Mouse (Mus musculus): ENCODE data around the gene Strbp. TPM values are rescaled to one million over a fixed set of nuclear protein-coding genes. Genes with fewer than 3 reads are reported as not detected.

Strbp gene
- total RNA-seq, 1 experiment: 37.3 TPM

DNA sequence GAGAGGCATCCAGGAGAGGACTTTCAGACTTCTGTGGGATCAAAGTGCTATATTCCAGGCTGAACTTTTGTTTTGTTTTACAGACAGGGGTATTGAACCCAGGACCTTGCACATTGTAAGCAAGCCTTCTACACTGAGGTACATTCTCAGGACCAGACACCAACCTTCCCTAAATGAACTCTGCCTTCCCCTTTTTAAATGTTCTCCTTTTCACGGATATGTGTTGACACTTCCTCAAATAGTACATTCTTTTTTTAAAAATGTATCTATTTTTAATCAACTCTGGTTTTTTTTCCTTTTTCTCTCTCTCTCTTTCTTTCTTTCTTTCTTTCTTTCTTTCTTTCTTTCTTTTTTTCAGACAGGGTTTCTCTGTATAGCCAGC, 32.1 kb upstream of the Strbp start:
- no peak for DNase-seq (ENCODE audit: low read depth, low spot score)
- Histone ChIP-seq H3K9me3 (ENCODE audit: control insufficient read depth, insufficient read depth, low read depth, low read length) (no peaks in the 10 kb centered on the region), H3K27ac (ENCODE audit: insufficient read depth, low read depth, low read length, poor library complexity, severe bottlenecking) (no peak overlapping the region), H3K36me3 (ENCODE audit: control insufficient read depth, insufficient read depth, low read length, poor library complexity, severe bottlenecking) (no peaks in the 10 kb centered on the region), H3K9ac (ENCODE audit: insufficient read depth, low read depth, low read length, poor library complexity, severe bottlenecking) (no peak overlapping the region), H3K4me1 (ENCODE audit: control insufficient read depth in 2 of 2, insufficient read depth in 2 of 2, low read length in 2 of 2, poor library complexity in 1 of 2) (peaks cover 0 to 4% of the 10 kb centered on the region in 2 experiments; a peak in 1 of 4 replicates), H3K4me3 (ENCODE audit: insufficient read depth in 1 of 2, low read depth in 1 of 2, low read length in 2 of 2, poor library complexity in 1 of 2, severe bottlenecking in 1 of 2) (no peak overlapping the region)
- in situ Hi-C loops (cut with MboI; ENCODE audit: low sequenced_read_pairs in 2 of 2, unreplicated experiment in 2 of 2): no loop called here
- TF ChIP-seq ZNF384 (IDR thresholded peaks at IDR 0.05; ENCODE audit: low read depth, low read length) (no peak), CHD2 (IDR thresholded peaks at IDR 0.05; ENCODE audit: low read depth, low read length) (no peak), HCFC1 (IDR thresholded peaks at IDR 0.05; ENCODE audit: borderline replicate concordance, insufficient read depth, low read length) (no peak), ZC3H11A (IDR thresholded peaks at IDR 0.05; ENCODE audit: borderline replicate concordance, low read depth, low read length) (no peak), MAFK (IDR thresholded peaks at IDR 0.05; ENCODE audit: insufficient read depth, low read depth, low read length) (no peak)

DNA sequence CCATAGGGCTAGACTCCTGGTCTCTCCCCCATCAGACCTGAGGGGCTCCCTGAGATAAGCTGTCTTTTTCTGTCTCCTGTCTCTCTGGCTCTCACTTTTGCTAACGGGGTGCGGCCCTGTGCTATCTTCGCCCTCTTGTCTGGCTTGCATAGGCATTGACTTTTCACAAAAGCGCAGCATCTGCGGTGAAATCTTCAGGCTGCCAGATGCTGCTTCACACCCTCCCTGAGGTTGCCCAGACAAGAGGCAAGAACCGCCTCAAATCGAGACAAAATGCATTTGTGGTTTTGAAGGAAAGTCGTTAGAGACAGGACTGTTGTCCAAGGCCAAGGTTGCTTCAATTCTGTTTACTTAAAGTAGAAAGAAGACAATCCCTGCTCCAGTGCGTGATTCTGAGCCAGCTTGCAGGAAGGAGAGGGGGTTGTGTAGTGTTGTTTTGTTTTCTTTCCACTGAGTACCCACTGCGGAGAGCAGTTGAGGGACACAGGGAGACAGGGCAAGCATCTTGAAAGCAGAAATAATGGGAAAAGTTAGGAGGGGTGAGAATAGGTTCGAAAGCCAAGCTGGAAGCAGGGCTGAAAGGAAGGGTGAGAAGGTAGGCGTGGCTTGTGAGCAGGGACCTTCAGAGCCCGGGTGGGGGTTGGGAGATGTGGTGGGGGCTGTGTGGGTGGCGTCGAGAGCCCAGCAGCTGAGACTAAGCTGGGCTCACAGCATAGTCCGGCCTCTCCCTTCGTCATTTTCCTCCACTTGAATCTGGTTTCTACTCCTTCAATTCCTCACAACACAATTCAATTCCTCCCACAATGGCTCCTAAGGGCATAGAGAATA, 31.5 kb upstream of the Strbp start:
- no peak for DNase-seq (ENCODE audit: low read depth, low spot score)
- in situ Hi-C loops (cut with MboI; ENCODE audit: low sequenced_read_pairs in 2 of 2, unreplicated experiment in 2 of 2): no loop called here
- H3K27ac ChIP-seq (ENCODE audit: insufficient read depth, low read depth, low read length, poor library complexity, severe bottlenecking): no peak overlapping the region
- H3K9me3 ChIP-seq (ENCODE audit: control insufficient read depth, insufficient read depth, low read depth, low read length): no peaks in the 10 kb centered on the region
- H3K36me3 ChIP-seq (ENCODE audit: control insufficient read depth, insufficient read depth, low read length, poor library complexity, severe bottlenecking): no peaks in the 10 kb centered on the region
- TF ChIP-seq ZNF384 (IDR thresholded peaks at IDR 0.05; ENCODE audit: low read depth, low read length): no peak
- TF ChIP-seq ZC3H11A (IDR thresholded peaks at IDR 0.05; ENCODE audit: borderline replicate concordance, low read depth, low read length): no peak
- no peak for TF ChIP-seq CHD2 (IDR thresholded peaks at IDR 0.05; ENCODE audit: low read depth, low read length)
- no peak for TF ChIP-seq HCFC1 (IDR thresholded peaks at IDR 0.05; ENCODE audit: borderline replicate concordance, insufficient read depth, low read length)
- no peak for TF ChIP-seq MAFK (IDR thresholded peaks at IDR 0.05; ENCODE audit: insufficient read depth, low read depth, low read length)
- H3K4me1 ChIP-seq (ENCODE audit: control insufficient read depth in 2 of 2, insufficient read depth in 2 of 2, low read length in 2 of 2, poor library complexity in 1 of 2): peaks cover 0 to 4% of the 10 kb centered on the region in 2 experiments; a peak in 1 of 4 replicates
- no peak overlapping the region for H3K9ac ChIP-seq (ENCODE audit: insufficient read depth, low read depth, low read length, poor library complexity, severe bottlenecking)
- H3K4me3 ChIP-seq (ENCODE audit: insufficient read depth in 1 of 2, low read depth in 1 of 2, low read length in 2 of 2, poor library complexity in 1 of 2, severe bottlenecking in 1 of 2): peak overlapping the region in 1 of 2 experiments; percentile 41; a peak in 2 of 4 replicates

DNA sequence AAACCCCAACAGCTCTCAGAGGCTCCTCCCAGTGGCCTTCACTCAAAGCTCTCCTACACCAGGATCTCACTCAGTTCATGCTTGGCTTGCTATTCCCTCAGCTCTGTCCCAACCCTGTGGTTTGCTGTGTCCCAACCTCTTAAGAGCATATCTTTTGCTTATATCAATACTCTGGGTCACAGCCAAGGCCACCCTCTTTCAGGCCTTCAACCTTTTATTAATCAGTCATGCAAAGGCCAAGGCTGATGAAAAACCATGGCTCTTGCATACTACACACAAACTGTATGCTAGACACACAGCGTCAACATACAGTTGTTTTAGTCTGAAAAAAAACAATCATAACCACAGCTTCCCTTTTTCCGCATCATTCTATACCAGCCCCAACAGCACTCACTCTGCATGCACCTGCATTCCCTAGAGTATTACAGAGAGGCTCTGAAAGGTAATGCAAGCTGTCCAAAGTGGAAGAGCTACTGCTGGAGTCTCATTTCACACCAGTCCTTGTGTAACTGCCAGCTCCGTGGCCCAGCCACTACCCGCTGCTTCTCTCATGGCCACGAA, 27.7 kb upstream of the Strbp start:
- in situ Hi-C loops (cut with MboI; ENCODE audit: low sequenced_read_pairs in 2 of 2, unreplicated experiment in 2 of 2): no loop called here
- H3K36me3 ChIP-seq (ENCODE audit: control insufficient read depth, insufficient read depth, low read length, poor library complexity, severe bottlenecking): no peaks in the 10 kb centered on the region
- H3K27ac ChIP-seq (ENCODE audit: insufficient read depth, low read depth, low read length, poor library complexity, severe bottlenecking): no peak overlapping the region
- H3K4me3 ChIP-seq (ENCODE audit: insufficient read depth in 1 of 2, low read depth in 1 of 2, low read length in 2 of 2, poor library complexity in 1 of 2, severe bottlenecking in 1 of 2): no peak overlapping the region
- no peak for DNase-seq (ENCODE audit: low read depth, low spot score)
- peaks cover 0 to 4% of the 10 kb centered on the region in 2 experiments; a peak in 1 of 4 replicates for H3K4me1 ChIP-seq (ENCODE audit: control insufficient read depth in 2 of 2, insufficient read depth in 2 of 2, low read length in 2 of 2, poor library complexity in 1 of 2)
- H3K9ac ChIP-seq (ENCODE audit: insufficient read depth, low read depth, low read length, poor library complexity, severe bottlenecking): no peak overlapping the region
- no peaks in the 10 kb centered on the region for H3K9me3 ChIP-seq (ENCODE audit: control insufficient read depth, insufficient read depth, low read depth, low read length)
- TF ChIP-seq ZNF384 (IDR thresholded peaks at IDR 0.05; ENCODE audit: low read depth, low read length) (no peak), HCFC1 (IDR thresholded peaks at IDR 0.05; ENCODE audit: borderline replicate concordance, insufficient read depth, low read length) (no peak), ZC3H11A (IDR thresholded peaks at IDR 0.05; ENCODE audit: borderline replicate concordance, low read depth, low read length) (no peak), MAFK (IDR thresholded peaks at IDR 0.05; ENCODE audit: insufficient read depth, low read depth, low read length) (no peak), CHD2 (IDR thresholded peaks at IDR 0.05; ENCODE audit: low read depth, low read length) (no peak)

DNA sequence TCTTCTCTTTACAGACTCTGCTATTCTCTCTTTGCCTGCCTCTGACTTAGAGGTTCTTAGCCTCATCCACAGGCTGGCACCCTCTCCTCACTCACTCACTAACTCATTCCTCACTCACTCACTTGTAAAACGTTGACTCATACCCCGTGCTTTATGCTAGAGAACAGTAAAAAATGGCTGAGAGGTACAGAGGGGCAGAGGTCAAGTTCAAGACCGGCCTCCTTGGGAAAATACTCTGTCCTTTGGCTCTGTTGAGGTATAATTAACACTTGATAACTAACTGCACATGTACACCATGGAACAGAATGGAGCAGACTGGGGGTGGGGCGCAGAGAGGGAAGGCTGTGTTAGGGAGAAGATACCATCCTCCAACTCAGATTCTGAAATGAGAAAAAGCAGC, 20.6 kb upstream of the Strbp start:
- in situ Hi-C loops (cut with MboI; ENCODE audit: low sequenced_read_pairs in 2 of 2, unreplicated experiment in 2 of 2): no loop called here
- no peak for TF ChIP-seq MAFK (IDR thresholded peaks at IDR 0.05; ENCODE audit: insufficient read depth, low read depth, low read length)
- TF ChIP-seq ZNF384 (IDR thresholded peaks at IDR 0.05; ENCODE audit: low read depth, low read length): no peak
- TF ChIP-seq ZC3H11A (IDR thresholded peaks at IDR 0.05; ENCODE audit: borderline replicate concordance, low read depth, low read length): no peak
- no peak for TF ChIP-seq CHD2 (IDR thresholded peaks at IDR 0.05; ENCODE audit: low read depth, low read length)

More for the DNA sequence above, 20.6 kb upstream of the Strbp start:
- Histone ChIP-seq H3K4me1 (ENCODE audit: control insufficient read depth in 2 of 2, insufficient read depth in 2 of 2, low read length in 2 of 2, poor library complexity in 1 of 2) (no peaks in the 10 kb centered on the region), H3K36me3 (ENCODE audit: control insufficient read depth, insufficient read depth, low read length, poor library complexity, severe bottlenecking) (no peaks in the 10 kb centered on the region), H3K9me3 (ENCODE audit: control insufficient read depth, insufficient read depth, low read depth, low read length) (no peaks in the 10 kb centered on the region), H3K4me3 (ENCODE audit: insufficient read depth in 1 of 2, low read depth in 1 of 2, low read length in 2 of 2, poor library complexity in 1 of 2, severe bottlenecking in 1 of 2) (no peak overlapping the region), H3K9ac (ENCODE audit: insufficient read depth, low read depth, low read length, poor library complexity, severe bottlenecking) (no peak overlapping the region), H3K27ac (ENCODE audit: insufficient read depth, low read depth, low read length, poor library complexity, severe bottlenecking) (no peak overlapping the region)
- no peak for DNase-seq (ENCODE audit: low read depth, low spot score)

Measured in ES-E14 (cell line).